In the genomic region with DNA sequence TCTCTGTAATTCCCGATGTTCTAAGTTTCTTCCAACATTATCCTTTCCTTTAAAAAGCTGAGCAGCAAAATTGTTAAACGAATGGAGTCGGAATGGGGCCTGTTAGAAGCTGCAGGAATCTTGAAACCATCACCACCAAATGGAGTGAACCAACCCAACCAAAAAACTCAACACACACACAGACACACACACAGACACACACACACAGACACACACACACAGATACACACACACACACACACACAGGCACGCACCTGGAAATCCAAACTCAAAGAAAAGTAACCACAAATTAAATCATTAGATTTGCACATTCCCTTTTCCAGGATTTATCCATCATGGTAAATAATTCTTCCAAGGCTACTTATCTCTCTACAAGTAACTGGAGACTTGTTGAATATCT, we compare ENCODE assay signal across 15 mouse cellular contexts. TPM values are rescaled to one million over a fixed set of nuclear protein-coding genes. Genes with fewer than 3 reads are reported as not detected.
DNase-seq lines count a peak whose midpoint lies in the region; ATAC-seq and TF ChIP-seq lines count a peak whose summit lies in the region.
"Had no signal": no experiment of that assay in that cellular context is flagged by ENCODE, and none has a peak within 500 bp of the region (broad histone marks: within the 10 kb centered on the region; RNA-seq: fewer than 3 reads in every experiment).

No protein-coding gene starts in this region.

- H3K9ac ChIP-seq in forebrain, embryonic 12.5 days = peak overlapping the region; percentile 97
- H3K9ac ChIP-seq in hindbrain, embryonic 15.5 days = no peak overlapping the region
- H3K9ac ChIP-seq: embryonic facial prominence, embryonic 12.5 days; lung, embryonic 14.5 days had no signal

- H3K36me3 ChIP-seq in kidney, adult 2 months (ENCODE audit: control insufficient read depth, insufficient read depth, low read length) = no peaks in the 10 kb centered on the region; the same call in 1 of the 2 replicates
- no peaks in the 10 kb centered on the region for H3K36me3 ChIP-seq in forebrain, embryonic 12.5 days (replicated peaks)
- no peaks in the 10 kb centered on the region for H3K36me3 ChIP-seq in hindbrain, embryonic 15.5 days
- H3K36me3 ChIP-seq: embryonic facial prominence, embryonic 12.5 days had no signal

- DNase-seq in kidney, adult 2 months = peak; percentile 17
- no peak for DNase-seq in kidney, adult 18-20 months
- DNase-seq in neural tube, embryonic 10.5 days (ENCODE audit: extremely low spot score, low spot score) = peak; percentile 13
- DNase-seq in MN1 (ENCODE audit: low spot score) = no peak
- DNase-seq in cerebellum, postnatal 4 days (ENCODE audit: low spot score in 2 of 2) = no peak
- DNase-seq: adrenal gland, postnatal 25 days; cerebellum, adult 18-20 months; kidney, adult 8-10 months; lung, embryonic 14.5 days; retina, postnatal 1 day; thymus, adult 18-20 months had no signal

- 32% methylated on average over 4 of the region's 4 CpGs for WGBS in kidney, adult 2 months
- WGBS in forebrain, embryonic 12.5 days = 25% methylated on average over 4 of the region's 4 CpGs
- WGBS in hindbrain, embryonic 15.5 days = 49% methylated on average over 4 of the region's 4 CpGs

- H3K4me1 ChIP-seq in kidney, adult 2 months (ENCODE audit: control insufficient read depth, insufficient read depth, low read length) = peaks cover 3% of the 10 kb centered on the region; the same call in 1 of the 2 replicates
- H3K4me1 ChIP-seq in forebrain, embryonic 12.5 days = peaks cover 63% of the 10 kb centered on the region
- H3K4me1 ChIP-seq in hindbrain, embryonic 15.5 days (replicated peaks) = peaks cover 27% of the 10 kb centered on the region

- peak overlapping the region; percentile 78 for H3K4me2 ChIP-seq in forebrain, embryonic 12.5 days
- peak overlapping the region; percentile 19 for H3K4me2 ChIP-seq in hindbrain, embryonic 15.5 days
- H3K4me2 ChIP-seq: lung, embryonic 14.5 days had no signal

- no peak for TF ChIP-seq POLR2A in kidney, adult 2 months (IDR thresholded peaks at IDR 0.05; ENCODE audit: low read depth, low read length)

- no peak for TF ChIP-seq CTCF in kidney, adult 2 months (conservative IDR thresholded peaks at IDR 0.05; ENCODE audit: insufficient read depth, insufficient read length, low read depth, low read length)

- H3K27me3 ChIP-seq in kidney, adult 2 months (replicated peaks; ENCODE audit: control insufficient read depth, insufficient read depth, low read length) = no peaks in the 10 kb centered on the region; the same call in 1 of the 2 replicates
- 0 out of 2 replicates have a peak, but pooled peaks cover 2% of the 10 kb centered on the region for H3K27me3 ChIP-seq in forebrain, embryonic 12.5 days
- H3K27me3 ChIP-seq in hindbrain, embryonic 15.5 days = peaks cover 32% of the 10 kb centered on the region

- no peak for ATAC-seq in forebrain, embryonic 12.5 days (ENCODE audit: low FRiP score)
- no peak for ATAC-seq in hindbrain, embryonic 15.5 days (ENCODE audit: low FRiP score, low read depth)
- no peak for ATAC-seq in cerebellum, adult (ENCODE audit: insufficient number of reproducible peaks, low FRiP score, low TSS enrichment)

- H3K27ac ChIP-seq in kidney, adult 2 months (ENCODE audit: insufficient read depth, low read depth, low read length) = peak overlapping the region; percentile 94
- H3K27ac ChIP-seq in forebrain, embryonic 12.5 days = 0 out of 2 replicates have a peak overlapping the region, but pooled peaks have one; percentile 42
- no peak overlapping the region for H3K27ac ChIP-seq in hindbrain, embryonic 15.5 days (replicated peaks)
- H3K27ac ChIP-seq: embryonic facial prominence, embryonic 12.5 days had no signal

- no peaks in the 10 kb centered on the region for H3K9me3 ChIP-seq in forebrain, embryonic 12.5 days
- H3K9me3 ChIP-seq in hindbrain, embryonic 15.5 days = no peaks in the 10 kb centered on the region
- H3K9me3 ChIP-seq: embryonic facial prominence, embryonic 12.5 days had no signal

- H3K4me3 ChIP-seq in kidney, adult 2 months (ENCODE audit: insufficient read depth, low read depth, low read length) = peak overlapping the region; percentile 24; the same call in 1 of the 2 replicates
- H3K4me3 ChIP-seq in forebrain, embryonic 12.5 days (replicated peaks) = peak overlapping the region; percentile 58
- H3K4me3 ChIP-seq in hindbrain, embryonic 15.5 days = no peak overlapping the region
- H3K4me3 ChIP-seq: embryonic facial prominence, embryonic 12.5 days had no signal

RNA-seq across cellular contexts. Expression of gene Sall1, which starts 5.0 kb away (rescaled TPM):
- polyA plus RNA-seq in kidney, adult 2 months (2012; rRNA removed) = 26.0 and 34.0 TPM in 2 replicates
- polyA plus RNA-seq in forebrain, embryonic 12.5 days (2016; fragmentation: Nextera tagmentation; extraction: Ambion mirVana) = 26.6 and 33.4 TPM in 2 replicates
- polyA plus RNA-seq in hindbrain, embryonic 15.5 days (2015; fragmentation: Nextera tagmentation; extraction: Ambion mirVana) = 6.0 and 8.1 TPM in 2 replicates

Comparison
In these comparisons a context has a peak if more than half of its experiments do, and no peak if none do; other contexts are left out.
1. DNase-seq: peak in kidney, adult 2 months (single experiment) and neural tube, embryonic 10.5 days (single experiment); none in kidney, adult 18-20 months (single experiment), MN1 (single experiment) and cerebellum, postnatal 4 days (0 of 2).